Mouse (Mus musculus) heart, postnatal 4 days (tissue): Measurements from ENCODE around the gene Sptssa. TPM values are rescaled to one million over a fixed set of nuclear protein-coding genes. Genes with fewer than 3 reads are reported as not detected.

Experiments
- DNase-seq: peaks from one replicate; pipeline ENCODE4 v3.0.0; 2021
- microRNA-seq, 2 experiments: library from miRNA; unstranded; fragments of <30 nt; microRNA quantifications; one replicate each; pipeline ENCODE4 v1.2.0; 2021 to 2022
- total RNA-seq, 2 experiments: library from RNA; stranded (reverse); gene quantifications; 2 replicates each; pipeline ENCODE4 v1.2.3; 2021

The Sptssa gene
- total RNA-seq, 2 experiments from 2014 or later = 50.3 to 52.9 TPM

- DNase-seq = no peak
Measured at GRCm38 (mm10) chr12:54654741-54655140, 1.6 kb downstream of the Sptssa start.

GRCm38 (mm10) chr12:54654141-54654540, 2.2 kb downstream of the Sptssa start:
- peak; percentile 31 for DNase-seq

- no peak for DNase-seq
Measured at GRCm38 (mm10) chr12:54652346-54652745, 4.0 kb downstream of the Sptssa start.

DNA sequence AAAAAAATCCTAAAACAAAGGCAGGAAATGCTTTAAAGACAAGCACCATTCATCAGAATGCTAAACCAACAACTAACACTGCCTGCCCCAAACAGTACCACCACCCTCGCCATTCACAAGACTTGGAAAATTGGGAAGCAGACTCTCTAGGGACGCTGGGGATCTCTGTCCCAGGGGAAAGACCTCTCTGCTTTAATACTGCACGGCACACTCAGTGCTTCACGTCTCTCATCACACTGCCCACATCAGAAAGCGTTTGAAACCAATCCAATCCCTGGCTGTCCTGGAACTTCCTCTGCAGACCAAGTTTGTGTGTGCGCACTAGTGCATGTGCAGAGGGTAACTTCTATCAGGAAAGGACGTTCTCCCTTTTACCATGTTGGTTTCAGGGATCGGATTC, 4.6 kb downstream of the Sptssa start:
- DNase-seq = no peak

- no peak for DNase-seq
Measured at GRCm38 (mm10) chr12:54651158-54651557, 5.2 kb downstream of the Sptssa start.

GRCm38 (mm10) chr12:54644947-54645346, 11.4 kb downstream of the Sptssa start:
- no peak for DNase-seq

GRCm38 (mm10) chr12:54643320-54643892, 13.0 kb downstream of the Sptssa start:
- DNase-seq = no peak

DNA sequence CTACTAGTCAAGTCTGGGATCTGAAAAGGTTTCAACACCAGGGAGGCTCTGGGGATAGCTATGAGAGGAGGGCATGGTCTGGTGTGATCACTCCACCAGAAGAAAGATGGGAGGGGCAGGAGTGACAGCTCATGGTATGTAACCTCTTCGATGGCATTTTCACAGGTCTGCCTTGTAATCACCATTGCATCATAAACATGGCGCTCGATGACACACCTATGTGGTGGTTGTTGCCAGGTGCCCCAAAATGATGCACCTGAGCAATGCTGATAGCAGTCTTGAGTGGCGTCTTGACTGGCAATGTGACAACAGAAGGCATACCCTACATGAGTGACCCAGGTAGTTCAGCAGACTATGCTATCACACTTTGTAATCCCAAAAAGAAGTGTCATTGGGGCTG, 15.0 kb downstream of the Sptssa start:
- no peak for DNase-seq

DNA sequence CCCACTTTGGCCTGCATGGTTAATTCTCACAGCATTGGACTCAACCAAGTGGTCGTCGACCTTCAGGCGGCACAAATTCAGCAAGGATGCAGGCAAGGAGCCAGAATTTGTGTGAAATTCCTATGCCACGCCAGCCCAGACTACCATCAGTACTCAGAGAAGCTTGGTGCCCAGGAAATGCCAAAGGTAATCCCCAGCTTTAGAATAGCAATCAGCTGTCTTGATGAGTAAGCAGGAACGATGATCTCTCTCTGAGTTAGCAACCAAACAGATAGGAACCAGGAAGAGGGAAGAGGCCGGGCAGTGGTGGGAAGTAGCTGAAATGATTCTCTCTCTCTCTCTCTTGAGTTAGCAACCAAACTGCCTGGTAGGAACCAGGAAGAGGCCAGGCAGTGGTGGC, 16.1 kb downstream of the Sptssa start:
- no peak for DNase-seq

GRCm38 (mm10) chr12:54637033-54637432, 19.3 kb downstream of the Sptssa start:
- no peak for DNase-seq

DNA sequence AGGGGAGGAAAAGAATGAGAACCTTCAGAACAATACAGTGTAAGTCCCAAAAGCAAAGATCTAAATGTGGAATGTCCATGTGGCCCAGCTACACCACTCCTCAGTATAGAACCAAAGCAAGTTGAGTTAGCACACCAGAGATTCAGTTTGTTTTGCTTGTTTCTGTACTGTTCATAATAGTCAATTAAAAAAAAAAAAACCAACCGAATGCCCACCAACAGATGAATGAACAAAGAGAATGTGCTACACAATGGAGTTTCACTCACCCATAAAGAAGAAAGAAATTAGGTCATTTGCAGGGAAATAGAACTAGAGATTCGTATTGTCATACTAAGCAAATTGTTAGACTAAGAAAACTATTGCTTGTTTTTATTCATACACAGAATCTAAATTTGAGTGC, 24.2 kb downstream of the Sptssa start:
- DNase-seq = no peak

GRCm38 (mm10) chr12:54621942-54622341, 34.4 kb downstream of the Sptssa start:
- no peak for DNase-seq

- DNase-seq = no peak
Measured at GRCm38 (mm10) chr12:54620042-54620705, 36.2 kb downstream of the Sptssa start.

DNA sequence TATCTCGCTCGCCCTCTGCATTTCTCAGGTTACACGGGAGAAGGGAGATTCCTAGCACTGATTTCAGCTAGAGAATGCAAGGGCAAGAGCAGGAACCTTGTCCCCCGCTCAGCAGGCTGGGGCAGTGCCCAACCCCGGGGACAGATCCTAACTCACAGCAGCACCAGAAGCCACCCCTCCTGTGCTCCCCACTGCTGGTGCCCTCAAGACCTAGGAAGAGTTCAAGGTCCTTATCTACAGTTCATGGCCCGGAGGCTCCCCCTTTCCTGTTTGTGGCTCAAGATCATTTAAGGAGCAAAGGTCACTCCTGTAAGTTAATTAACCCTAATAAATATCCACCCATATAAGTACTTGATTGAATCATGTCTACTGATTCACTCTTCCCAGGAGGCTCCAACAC, 47.4 kb downstream of the Sptssa start:
- DNase-seq = no peak

DNA sequence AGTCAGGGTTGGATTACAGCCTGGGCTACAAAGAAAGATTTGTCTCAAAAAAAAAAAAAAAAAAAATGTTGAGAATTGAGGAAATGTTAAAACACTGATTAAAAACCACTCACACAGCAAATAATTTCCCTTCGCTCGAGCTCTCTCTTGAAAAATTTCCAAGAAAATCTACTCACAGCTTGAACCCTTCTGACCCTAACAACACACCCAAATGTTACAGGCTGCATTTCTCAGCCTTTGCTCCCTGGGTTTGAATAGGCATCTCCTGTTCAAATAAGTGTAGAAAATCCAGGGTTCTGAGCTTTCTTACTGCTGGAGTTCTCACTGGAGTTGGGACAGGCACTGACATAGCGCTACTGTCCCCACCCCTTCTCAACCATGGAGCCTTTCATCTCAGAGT, 51.2 kb downstream of the Sptssa start:
- no peak for DNase-seq

DNA sequence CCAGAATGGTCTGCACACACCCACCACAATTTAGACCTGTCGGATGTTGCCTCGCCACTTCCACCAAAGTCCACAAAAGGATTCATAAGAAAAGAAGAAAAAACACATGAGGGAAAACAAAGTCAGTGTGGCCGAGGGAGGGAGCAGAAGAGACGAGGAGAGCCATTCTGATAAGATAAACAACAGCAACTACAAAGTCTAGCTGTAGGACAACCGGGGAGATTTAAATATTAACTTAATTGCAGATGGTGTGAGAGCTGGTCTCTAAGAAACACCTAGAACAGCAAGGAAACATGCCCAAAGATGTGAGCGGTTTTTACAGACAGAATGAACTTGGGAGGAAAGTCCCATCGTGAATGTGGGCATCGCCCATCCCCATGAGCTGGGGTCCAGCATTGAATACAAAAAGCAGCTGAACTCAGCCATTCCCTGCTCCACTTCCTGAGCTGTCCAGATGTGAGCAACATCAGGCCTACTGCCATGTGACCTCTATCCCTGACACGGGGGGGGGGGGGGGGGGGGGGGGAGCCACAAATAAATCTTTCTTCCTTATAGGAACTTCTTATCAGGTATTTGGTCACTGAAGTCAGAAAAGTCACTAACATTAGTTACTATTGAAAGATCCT, 52.7 kb downstream of the Sptssa start:
- no peak for DNase-seq

DNA sequence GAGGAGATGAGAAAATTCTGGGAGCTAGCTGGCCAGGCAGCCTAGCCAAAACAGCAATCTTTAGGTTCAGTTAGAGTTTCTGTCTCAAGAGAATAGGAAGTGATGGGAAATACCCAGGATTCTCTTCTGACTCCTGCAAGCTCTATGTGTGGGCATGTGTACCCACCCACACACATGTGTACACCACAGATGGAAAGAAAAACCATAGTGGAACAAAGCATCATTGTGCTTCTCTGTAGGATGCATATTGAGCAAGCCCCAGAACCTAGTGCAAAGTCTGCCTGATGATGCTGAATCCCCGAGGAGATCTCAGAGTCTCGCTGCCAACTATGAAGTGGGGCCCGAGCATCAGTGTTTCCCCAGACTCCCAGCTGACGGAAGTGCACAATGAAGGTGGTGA, 55.9 kb downstream of the Sptssa start:
- DNase-seq = no peak

DNA sequence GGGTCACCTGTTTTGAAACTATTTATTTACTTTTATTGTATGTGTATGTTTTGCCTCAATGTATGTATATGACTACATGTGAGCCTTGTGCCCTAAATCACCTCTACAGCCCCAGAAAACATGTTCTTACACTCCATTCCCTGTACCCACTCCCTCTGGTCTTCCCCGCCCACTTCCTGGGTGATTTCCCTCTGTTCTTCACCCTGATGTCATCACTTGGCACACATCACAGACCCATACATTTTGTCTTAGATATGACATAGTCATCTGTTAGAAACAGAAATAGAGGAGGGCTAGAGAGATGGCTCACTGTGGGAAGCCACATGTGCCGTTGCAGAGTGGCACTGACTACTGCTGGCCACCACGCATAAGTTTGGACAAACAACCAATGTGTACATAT, 58.0 kb downstream of the Sptssa start:
- no peak for DNase-seq

- no peak for DNase-seq
Measured at GRCm38 (mm10) chr12:54596715-54597114, 59.7 kb downstream of the Sptssa start.

Small RNA genes within 50 kb of the gene (microRNA-seq; reads per million reads assigned to microRNA genes)
- 0 reads per million in 2 experiments for gene Mir1892

Other genes with a start within 250 kb of the Sptssa start
- gene Eapp, start 39.3 kb upstream of the Sptssa start, total RNA-seq = 10 to 100 TPM; 26.8 to 27.4 TPM
- gene Snx6, start 139.1 kb upstream of the Sptssa start, total RNA-seq = 10 to 100 TPM; 56.4 TPM
- gene Cfl2, start 206.3 kb upstream of the Sptssa start, total RNA-seq = 100 to 1,000 TPM; 509 to 516 TPM